Mouse (Mus musculus): ENCODE measurements around the gene Stag3.
A peak's percentile ranks its signal among the peaks of the same experiment; 100 is the strongest.

The Stag3 gene

DNA sequence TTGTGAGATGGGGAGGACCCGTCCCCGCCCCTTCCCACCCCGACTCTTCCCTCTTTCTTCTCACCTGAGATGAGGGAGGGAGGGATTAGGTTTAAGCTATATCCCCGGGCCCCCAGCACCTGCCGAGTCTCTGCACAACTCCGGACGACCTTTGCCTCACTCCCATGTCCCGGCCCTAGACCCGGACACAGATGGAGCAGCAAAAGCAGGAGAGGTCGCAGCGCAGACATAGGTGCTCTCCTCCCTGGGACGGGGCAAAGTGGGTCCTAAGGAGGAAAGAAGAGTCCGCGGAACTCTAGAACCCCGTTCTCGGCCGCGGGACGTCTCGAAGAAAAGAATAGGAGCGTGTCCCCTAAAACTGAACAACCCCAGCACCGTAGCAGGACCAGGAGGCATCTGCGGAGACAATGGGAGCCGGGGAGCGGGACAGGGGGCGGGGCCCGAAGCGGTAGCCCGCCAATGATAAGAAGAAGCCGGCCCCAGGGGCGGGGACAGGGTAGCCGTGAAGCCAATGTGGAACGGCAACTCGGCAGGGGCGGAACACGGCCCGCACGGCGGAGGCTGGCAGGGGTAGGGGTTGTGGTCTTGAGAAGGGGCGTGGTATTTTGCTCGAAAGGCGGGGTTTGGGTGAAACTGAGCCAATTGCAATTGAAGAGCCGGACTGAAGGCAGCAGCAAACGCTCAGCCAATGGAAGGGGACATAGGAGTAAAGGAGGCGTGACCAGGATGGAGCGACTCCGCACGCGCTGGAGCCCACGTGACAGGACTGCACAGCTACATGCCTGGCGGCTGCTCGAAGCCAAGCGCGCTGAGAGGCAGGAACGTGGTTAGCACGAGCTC is at the start of gene Stag3, which contains the start of the genes Gm43720 and Gpc2:
TSS of gene Stag3 (plus strand) at position 656 of the 840 bp plus-strand sequence.
TSS of gene Gm43720 (minus strand) at position 374 of the 840 bp plus-strand sequence.
TSS of gene Gpc2 (minus strand) at position 421 of the 840 bp plus-strand sequence.
- DNase-seq, result peak; percentile 91

DNA sequence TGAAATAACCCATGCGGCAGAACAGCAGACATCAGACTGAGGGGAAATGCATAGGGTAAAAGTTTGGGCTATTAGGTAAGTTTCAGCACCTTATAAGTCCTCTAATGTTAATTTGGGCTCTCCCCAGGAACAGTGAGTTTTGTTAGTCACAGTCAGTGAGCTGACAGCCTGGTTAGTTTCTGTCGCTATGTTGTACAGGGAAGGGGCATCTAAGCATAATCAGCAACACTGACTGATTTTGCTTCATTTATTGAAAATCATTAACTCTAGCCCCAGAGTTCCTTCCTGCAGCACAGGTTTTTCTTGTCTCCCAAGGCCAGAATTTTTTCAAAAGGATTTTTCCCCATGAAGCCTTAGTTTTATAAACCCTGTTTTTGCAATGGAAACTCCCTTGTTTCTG is 46.3 kb upstream of the Stag3 start:
- DNase-seq, result no peak

DNA sequence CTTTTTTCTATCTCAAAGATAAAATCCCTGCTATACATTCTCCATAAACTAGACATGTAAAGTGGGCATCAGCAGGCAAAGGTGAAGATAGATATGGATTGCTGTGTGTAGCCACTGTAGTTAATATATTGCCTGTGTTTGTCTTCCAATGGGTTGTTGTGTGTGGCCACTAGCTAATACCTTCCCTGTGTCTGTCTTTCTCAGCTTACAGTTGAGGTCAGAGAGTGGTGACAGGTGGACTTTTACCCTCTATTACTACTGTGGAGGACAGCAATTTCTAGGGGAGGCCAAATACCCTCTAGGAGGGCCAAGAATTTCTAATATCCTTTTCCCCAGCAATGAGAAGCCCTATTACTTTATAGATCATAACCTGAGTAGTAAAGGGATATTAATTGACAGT is 45.8 kb upstream of the Stag3 start:
- DNase-seq, result no peak

DNA sequence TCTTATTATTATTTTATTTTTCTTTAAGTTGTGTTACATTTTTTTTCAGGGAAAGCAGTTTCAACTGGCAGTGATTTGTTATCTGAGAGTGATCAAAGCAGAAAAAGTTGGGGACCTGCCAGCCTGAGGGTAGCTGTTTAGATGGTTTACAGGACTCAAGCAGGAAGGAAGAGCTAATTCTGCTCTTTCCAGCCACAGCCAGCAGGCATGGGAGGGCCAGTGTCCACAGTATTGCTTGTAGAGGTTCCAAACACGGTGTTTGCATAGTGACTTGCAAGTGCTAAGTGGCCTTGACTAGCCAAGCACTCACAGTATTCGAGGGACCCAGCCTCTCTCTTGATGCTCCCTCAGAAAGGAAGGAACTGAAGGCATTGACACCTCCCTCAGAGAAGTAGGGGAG is 38.5 kb upstream of the Stag3 start:
- no peak for DNase-seq

DNA sequence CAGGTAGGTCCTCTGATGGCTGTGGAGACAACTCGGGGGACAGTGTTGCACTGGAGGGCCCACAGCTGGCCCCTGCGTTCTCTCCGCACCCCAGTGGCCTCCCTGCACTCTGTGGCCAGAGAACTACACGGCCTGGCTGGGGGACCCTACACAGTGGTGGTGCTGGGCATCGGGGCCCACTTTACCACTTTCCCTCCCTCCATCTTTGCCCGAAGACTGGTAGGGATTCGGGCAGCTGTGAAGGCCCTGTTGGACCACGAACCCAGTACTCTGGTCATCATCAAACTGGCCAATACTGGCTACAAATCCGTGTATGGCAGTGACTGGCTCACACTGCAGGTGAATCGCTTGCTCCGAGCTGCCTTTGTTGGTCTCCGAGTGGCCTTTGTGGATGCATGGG is 28.9 kb upstream of the Stag3 start:
- no peak for DNase-seq

GRCm38 (mm10) chr5:138253061-138253460 is 27.0 kb upstream of the Stag3 start:
- DNase-seq, result no peak

- peak; percentile 85 for DNase-seq
These were observed 24.5 kb upstream of the Stag3 start, which contains the start of gene Lamtor4 for GRCm38 (mm10) chr5:138255353-138256093. Lamtor4 (plus strand) TSS chr5:138255482.

DNA sequence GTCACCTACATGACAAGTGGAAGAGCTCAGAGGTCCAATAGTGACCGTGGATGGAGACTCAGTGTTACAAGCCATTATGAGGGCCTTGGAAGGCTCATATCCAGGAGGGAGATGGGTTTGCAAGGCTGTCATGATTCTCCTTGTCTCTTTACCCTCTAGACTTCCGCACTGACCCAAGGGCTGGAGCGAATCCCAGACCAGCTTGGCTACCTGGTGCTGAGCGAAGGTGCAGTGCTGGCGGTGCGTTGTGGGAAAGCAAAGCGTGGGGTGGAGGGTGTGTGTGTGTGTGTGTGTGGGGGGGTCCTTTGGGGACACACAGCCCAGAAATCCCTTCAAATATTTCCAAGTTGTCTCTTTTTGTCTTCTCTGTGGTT is 24.0 kb upstream of the Stag3 start:
- no peak for DNase-seq

GRCm38 (mm10) chr5:138256966-138257584 is 23.0 kb upstream of the Stag3 start:
- no peak for DNase-seq

DNA sequence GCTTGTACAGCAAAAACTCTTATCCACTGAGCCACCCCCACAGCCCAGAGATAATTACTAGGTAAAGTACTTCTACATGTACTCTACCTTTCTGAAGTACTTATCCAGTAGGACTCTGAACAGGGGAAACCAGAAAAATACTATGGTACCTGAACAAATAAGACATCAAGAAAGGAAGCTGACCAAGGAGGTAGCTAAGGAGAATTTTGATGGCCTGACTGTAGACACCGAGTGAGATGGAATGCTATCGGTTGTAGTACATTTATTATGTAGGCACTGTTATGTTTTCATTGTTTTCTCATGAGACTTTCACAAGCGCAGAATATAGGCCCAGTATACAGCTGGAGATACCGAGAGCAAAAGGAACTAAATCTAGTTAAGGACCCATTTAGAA is 22.5 kb upstream of the Stag3 start:
- no peak for DNase-seq

DNA sequence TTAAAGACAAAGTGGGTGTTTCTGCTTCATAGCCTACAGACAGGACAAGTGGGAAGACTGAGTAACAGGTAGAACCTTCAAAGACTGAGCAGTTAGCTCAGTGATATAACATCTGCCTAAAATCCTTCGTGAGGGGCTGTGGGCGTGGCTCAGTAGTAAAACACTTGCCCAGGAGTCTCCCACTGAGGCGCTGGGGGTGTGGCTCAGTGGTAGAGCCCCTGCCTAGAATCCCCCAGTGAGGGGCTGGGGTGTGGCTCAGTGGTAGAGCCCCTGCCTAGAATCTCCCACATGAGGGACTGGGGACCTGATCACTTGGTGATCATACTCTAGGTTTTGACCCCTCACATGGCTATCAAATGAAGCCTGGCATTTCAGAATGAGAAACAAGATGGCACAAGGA is 22.0 kb upstream of the Stag3 start:
- DNase-seq, result no peak

DNA sequence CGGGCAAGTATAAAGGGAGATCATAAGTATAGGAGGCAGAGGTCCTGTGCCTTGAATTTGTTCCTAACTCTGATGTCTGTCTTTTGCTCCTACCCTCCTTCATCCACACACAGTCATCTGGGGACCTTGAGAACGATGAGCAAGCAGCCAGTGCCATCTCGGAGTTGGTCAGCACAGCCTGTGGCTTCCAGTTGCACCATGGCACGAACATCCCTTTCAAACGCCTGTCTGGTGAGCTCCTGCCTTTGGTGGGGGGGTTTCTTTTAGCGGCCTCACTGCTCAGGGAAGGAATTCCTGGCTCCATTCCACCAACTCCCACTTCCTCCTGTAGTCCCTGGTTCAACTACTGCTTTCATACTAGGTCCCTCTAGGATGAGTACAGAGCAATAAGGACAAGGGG is 21.5 kb upstream of the Stag3 start:
- DNase-seq, result no peak

- DNase-seq, result no peak
These were observed 21.0 kb upstream of the Stag3 start for GRCm38 (mm10) chr5:138258993-138259392.

DNA sequence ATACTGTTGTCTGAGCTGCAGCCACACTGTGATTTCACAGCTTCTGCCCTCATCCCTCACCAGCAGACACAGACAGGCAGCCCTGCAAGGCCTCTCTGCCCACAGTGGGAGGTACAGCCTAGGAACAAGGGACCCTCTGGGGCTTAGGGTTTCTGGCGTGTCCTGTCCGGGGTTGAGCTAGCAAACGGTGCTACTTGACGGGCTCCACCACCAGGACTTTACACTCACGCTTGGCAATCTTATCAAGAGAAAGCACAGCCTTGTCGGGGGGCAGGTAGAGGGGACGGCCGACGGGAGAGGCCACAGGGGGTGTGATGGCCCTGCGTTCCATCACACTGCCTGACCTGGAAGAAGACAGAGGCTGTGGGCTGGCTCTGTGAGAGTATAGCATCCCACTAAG is 20.0 kb upstream of the Stag3 start:
- DNase-seq, result no peak

DNA sequence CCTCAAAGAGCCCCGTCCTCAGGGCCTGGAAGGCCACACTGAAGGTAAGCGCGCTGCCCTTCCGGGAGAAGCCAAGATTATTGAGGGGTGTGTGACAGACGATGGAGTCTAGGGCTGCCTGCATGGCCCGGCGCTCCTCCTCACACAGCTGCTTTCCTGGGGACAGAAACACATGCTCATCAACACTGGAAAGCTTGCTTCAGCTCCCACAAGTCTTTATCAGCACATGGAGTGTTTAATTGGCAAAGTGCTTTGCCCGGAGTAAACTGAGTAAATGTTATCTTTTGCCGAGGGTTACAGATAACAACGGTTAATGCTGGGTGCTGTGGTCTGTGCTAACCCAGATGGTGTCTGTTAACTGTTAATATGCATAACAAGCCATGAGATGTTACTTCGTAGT is 19.2 kb upstream of the Stag3 start:
- no peak for DNase-seq

DNA sequence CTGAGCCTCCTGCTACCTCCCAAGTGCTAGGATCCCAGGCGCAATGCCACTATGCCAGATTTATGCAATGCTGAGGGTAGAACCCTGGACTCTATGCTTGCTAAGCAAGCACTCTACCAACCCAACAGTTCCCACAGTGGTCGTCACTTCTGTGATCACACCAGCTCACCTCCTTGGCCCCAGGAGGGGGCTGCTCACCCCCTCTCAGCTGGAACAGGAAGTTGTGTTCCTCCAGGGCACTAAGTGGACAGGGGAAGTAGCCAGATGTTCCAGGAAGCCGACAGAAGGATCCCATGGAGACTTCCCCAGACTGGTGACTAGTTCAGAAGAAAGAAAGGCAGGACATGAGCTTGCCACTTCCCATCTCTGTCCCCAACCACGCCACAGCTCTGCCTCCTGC is 18.0 kb upstream of the Stag3 start:
- DNase-seq, result no peak

GRCm38 (mm10) chr5:138262582-138263240 is 17.3 kb upstream of the Stag3 start:
- no peak for DNase-seq

- peak; percentile 93 for DNase-seq
These were observed 16.5 kb upstream of the Stag3 start, which contains the start of gene BC037034 for GRCm38 (mm10) chr5:138263260-138264206. BC037034 (minus strand) TSS chr5:138264033.

GRCm38 (mm10) chr5:138264207-138264578 is 15.8 kb upstream of the Stag3 start:
- DNase-seq, result no peak

GRCm38 (mm10) chr5:138265712-138266111 is 14.3 kb upstream of the Stag3 start:
- no peak for DNase-seq

DNA sequence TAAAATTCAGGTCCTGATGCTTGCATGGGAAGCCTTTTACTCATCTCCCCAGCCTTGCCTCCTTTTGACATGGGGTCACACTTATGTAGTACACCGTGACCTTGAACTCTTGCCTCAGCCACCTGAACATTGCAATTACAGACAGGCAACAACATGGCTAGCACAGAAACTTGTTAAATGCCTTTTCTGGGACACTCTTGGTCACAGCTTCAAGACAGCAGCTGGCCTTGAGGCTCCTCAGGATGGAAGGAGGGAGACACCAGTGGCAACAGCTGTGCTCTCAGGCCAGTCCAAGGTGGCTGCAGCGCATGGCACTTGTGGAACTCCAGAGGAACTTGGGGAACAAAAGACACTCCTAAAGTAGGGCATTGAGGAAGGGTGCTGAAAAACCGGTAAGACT is 12.9 kb upstream of the Stag3 start:
- DNase-seq, result no peak

GRCm38 (mm10) chr5:138268980-138269379 is 11.1 kb upstream of the Stag3 start:
- DNase-seq, result no peak
